Mouse (Mus musculus) heart, embryonic 14.5 days (tissue): Measurements from ENCODE around the gene Angptl4. TPM values are rescaled to one million over a fixed set of nuclear protein-coding genes. Genes with fewer than 3 reads are reported as not detected.

Source experiments
- ATAC-seq: fragments of 200-750 bp; cut with Nextera tagmentation; 2 replicates; pipeline ENCODE4 v1.8.0; 2017; ENCODE audit warnings: low read depth, moderate TSS enrichment; ENCODE audit not compliant: insufficient number of reproducible peaks, insufficient read depth, low FRiP score
- H3K27ac ChIP-seq, 2 experiments: fragments of 200-500 bp in 1 of 2; fragments of 300-500 bp in 1 of 2; sonication (generic) in 1 of 2; replicated peaks in 1 of 2; 2 replicates each; pipeline ENCODE4 v1.5.1; 2012 to 2014; ENCODE audit warnings: low read depth in 2 of 2, low read length in 2 of 2, control low read depth in 1 of 2, mild to moderate bottlenecking in 1 of 2, mixed read lengths in 1 of 2; ENCODE audit not compliant: control insufficient read depth in 1 of 2, insufficient read depth in 1 of 2
- H3K27me3 ChIP-seq: fragments of 300-500 bp; sonication (generic); 2 replicates; pipeline ENCODE4 v1.6.1; 2014; ENCODE audit warnings: mild to moderate bottlenecking, low read length, control low read depth; ENCODE audit not compliant: control insufficient read depth, insufficient read depth
- H3K36me3 ChIP-seq: fragments of 300-500 bp; sonication (generic); 2 replicates; pipeline ENCODE4 v1.6.1; 2014; ENCODE audit warnings: mild to moderate bottlenecking, control low read depth, low read length, mixed read lengths; ENCODE audit not compliant: control insufficient read depth, insufficient read depth
- H3K4me1 ChIP-seq, 2 experiments: fragments of 200-500 bp in 1 of 2; fragments of 300-500 bp in 1 of 2; sonication (generic) in 1 of 2; 2 replicates each; pipeline ENCODE4 v1.6.1; 2012 to 2014; ENCODE audit warnings: low read length in 2 of 2, control low read depth in 1 of 2, mixed read lengths in 1 of 2; ENCODE audit not compliant: control insufficient read depth in 2 of 2, insufficient read depth in 2 of 2
- H3K4me2 ChIP-seq: fragments of 300-500 bp; sonication (generic); 2 replicates; pipeline ENCODE4 v1.6.1; 2014; ENCODE audit warnings: mild to moderate bottlenecking, low read length
- H3K4me3 ChIP-seq, 2 experiments: fragments of 200-500 bp in 1 of 2; fragments of 300-500 bp in 1 of 2; sonication (generic) in 1 of 2; 2 replicates each; pipeline ENCODE4 v1.5.1; 2012 to 2014; ENCODE audit warnings: low read length in 2 of 2, mild to moderate bottlenecking in 2 of 2, control low read depth in 1 of 2, low read depth in 1 of 2, moderate library complexity in 1 of 2; ENCODE audit not compliant: control insufficient read depth in 1 of 2, insufficient read depth in 1 of 2
- H3K9ac ChIP-seq: fragments of 300-500 bp; sonication (generic); 2 replicates; pipeline ENCODE4 v1.6.1; 2014; ENCODE audit warnings: mild to moderate bottlenecking, low read length
- H3K9me3 ChIP-seq: fragments of 300-500 bp; sonication (generic); 2 replicates; pipeline ENCODE4 v1.6.1; 2016; ENCODE audit warnings: low read length, control low read depth; ENCODE audit not compliant: control insufficient read depth
- WGBS: fragments of 180-500 bp; shearing (Covaris S2); extraction: QIAGEN DNeasy Blood & Tissue Kit; methylation state at CpG from one replicate; pipeline ENCODE4 v1.1.7; 2014; 5-methylcytosine and 5-hydroxymethylcytosine counted together
- polyA plus RNA-seq: library from polyadenylated mRNA; unstranded; fragments of >200 nt; fragmentation: Nextera tagmentation; extraction: Ambion mirVana; gene quantifications from 2 replicates; pipeline ENCODE4 v1.2.1, GENCODE M21; 2014

The Angptl4 gene
- polyA plus RNA-seq, 1 experiment from 2014 or later: 16.4 TPM

DNA sequence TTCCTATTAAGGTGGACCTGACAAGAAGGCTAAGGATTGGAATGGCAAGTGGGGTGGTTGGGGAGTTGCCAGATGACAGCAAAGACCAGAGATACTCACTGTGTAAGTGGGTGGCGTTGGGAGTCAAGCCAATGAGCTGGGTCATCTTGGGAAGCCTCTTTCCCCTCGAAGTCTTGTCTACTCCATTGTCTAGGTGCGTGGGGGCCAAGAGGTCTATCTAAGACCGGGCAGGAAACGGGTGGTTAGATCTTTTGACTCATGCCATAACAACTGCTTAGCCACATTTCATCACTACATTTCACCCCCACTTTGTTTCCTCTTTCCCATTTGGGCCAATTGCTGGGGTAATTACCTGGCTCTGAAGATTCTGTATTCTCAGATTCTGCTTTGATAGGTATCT, 1.2 kb downstream of the Angptl4 start:
- peak overlapping the region in 1 of 2 experiments; percentile 39; a peak in 3 of 4 replicates for H3K4me3 ChIP-seq
- WGBS: 80% methylated on average over 5 of the region's 5 CpGs
- peak overlapping the region; percentile 80 for H3K4me2 ChIP-seq
- no peaks in the 10 kb centered on the region for H3K9me3 ChIP-seq
- H3K4me1 ChIP-seq: peaks cover 42 to 59% of the 10 kb centered on the region in 2 experiments
- ATAC-seq: no peak
- peaks cover 25% of the 10 kb centered on the region for H3K36me3 ChIP-seq
- peak overlapping the region in 1 of 2 experiments; percentile 84; a peak in 3 of 4 replicates for H3K27ac ChIP-seq
- peak overlapping the region; percentile 65; the same call in 1 of the 2 replicates for H3K9ac ChIP-seq
- no peaks in the 10 kb centered on the region for H3K27me3 ChIP-seq

DNA sequence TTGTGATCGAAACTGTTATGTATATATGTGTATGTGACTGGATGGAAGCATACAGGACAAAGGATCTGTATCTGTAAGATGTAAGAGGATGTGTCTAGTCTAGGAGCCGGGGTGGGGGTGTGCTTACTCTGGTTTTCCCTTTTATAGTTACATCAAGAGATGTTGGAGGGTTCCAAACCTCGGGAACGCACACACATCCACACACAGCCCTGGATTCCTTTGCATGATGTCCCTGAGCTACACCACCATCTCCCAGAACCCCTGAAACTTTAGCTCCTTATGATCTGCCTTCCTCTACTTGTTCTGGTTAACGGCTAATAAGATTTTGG, 1.7 kb downstream of the Angptl4 start:
- H3K4me2 ChIP-seq: peak overlapping the region; percentile 80
- no peak for ATAC-seq
- H3K9ac ChIP-seq: no peak overlapping the region
- H3K9me3 ChIP-seq: no peaks in the 10 kb centered on the region
- peak overlapping the region in 1 of 2 experiments; percentile 84; a peak in 3 of 4 replicates for H3K27ac ChIP-seq
- peaks cover 42 to 59% of the 10 kb centered on the region in 2 experiments for H3K4me1 ChIP-seq
- peaks cover 30% of the 10 kb centered on the region for H3K36me3 ChIP-seq
- peak overlapping the region in 1 of 2 experiments; percentile 39; a peak in 2 of 4 replicates for H3K4me3 ChIP-seq
- WGBS: 91% methylated on average over 5 of the region's 5 CpGs
- no peaks in the 10 kb centered on the region for H3K27me3 ChIP-seq

DNA sequence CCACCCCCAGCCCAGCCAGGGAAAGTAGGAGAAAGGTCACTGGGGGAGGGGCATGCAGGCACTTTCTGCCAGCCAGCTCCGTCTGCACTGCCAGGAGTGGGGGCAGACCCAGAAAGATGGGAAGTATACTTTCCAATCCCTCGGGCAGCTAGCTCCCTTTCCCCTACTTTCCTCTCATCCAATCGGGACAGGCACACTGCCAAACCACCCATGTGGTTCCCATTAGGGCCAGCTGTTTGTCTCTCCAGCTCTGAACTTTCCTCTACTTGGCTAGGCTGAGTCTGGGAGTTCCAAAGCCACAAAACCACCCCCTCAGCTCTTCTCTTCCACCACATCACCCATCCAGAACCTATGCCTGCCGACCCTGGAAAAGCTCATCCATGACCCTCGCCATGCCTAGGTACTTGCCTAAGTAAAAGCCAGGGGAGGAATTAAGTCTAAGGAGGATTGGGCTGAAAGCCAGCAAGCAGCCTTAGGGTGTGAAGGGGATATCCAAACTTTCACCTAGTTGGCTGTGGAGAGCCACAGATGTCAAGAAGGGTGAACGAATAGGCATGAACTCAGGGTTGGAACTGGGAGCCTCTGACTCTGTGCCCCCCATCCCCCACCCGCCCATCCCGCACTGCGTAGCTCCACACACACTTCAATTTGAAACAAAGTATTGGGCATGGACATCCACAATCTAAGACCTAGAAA, 2.2 kb downstream of the Angptl4 start:
- Histone ChIP-seq H3K27me3 (no peaks in the 10 kb centered on the region), H3K4me3 (peak overlapping the region; percentile 14 to 39; a peak in 3 of 4 replicates), H3K27ac (peak overlapping the region; percentile 84 to 89), H3K4me2 (peak overlapping the region; percentile 80), H3K4me1 (peaks cover 42 to 59% of the 10 kb centered on the region in 2 experiments), H3K9me3 (no peaks in the 10 kb centered on the region), H3K36me3 (peaks cover 32% of the 10 kb centered on the region), H3K9ac (peak overlapping the region; percentile 58)
- ATAC-seq: peak; percentile 83
- 38% methylated on average over 9 of the region's 9 CpGs for WGBS

DNA sequence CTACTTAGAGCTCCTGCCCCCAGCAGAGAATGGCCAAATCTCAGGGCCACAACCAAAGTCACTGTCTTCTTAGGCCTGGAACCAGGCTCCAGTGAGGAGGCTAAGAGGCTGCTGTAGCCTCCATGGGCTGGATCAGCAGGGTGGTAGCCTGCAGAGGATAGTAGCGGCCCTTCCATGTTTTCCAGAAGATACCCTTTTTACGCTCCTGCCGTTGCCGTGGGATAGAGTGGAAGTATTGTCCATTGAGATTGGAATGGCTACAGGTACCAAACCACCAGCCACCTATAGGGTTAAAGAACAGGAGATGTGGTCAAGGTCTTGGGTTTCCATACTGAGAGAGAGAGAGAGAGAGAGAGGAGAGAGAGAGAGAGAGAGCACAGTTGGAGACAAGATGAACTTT, 6.3 kb downstream of the Angptl4 start:
- Histone ChIP-seq H3K9ac (no peak overlapping the region), H3K4me1 (peaks cover 18 to 22% of the 10 kb centered on the region in 2 experiments), H3K4me2 (no peak overlapping the region), H3K27me3 (no peaks in the 10 kb centered on the region), H3K4me3 (no peak overlapping the region), H3K9me3 (no peaks in the 10 kb centered on the region), H3K27ac (no peak overlapping the region), H3K36me3 (peaks cover 32% of the 10 kb centered on the region)
- no peak for ATAC-seq
- 96% methylated on average over 4 of the region's 4 CpGs for WGBS

DNA sequence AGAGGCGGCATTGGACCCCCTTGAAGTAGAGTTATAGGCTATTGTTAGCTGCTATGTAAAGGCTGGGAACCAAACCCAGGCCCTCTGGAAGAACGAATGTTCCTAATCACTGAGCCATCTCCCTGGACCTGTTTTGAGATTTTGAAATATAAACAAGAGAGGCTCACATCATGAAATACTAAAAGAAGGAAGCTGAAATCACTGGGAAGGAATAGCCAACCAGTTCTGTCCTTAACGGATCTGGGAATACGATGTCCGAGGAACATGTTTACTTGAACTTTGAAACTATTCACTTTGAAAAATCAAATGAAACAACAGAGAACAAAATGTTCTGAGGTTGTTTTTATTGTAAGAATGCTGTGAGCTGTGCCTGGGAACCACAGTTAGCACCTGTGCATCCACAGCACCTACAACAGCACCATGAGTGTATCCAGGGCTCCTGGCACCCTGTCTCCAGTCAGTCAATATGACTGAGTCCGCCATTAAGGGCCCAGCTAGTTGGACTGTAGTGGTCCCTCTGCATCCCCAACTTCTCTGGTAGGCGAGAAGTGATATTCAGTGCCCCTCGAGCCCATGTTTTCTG, 7.0 kb downstream of the Angptl4 start:
- no peak overlapping the region for H3K4me2 ChIP-seq
- peaks cover 13 to 16% of the 10 kb centered on the region in 2 experiments for H3K4me1 ChIP-seq
- ATAC-seq: no peak
- H3K27ac ChIP-seq: no peak overlapping the region
- WGBS: 87% methylated on average over 8 of the region's 8 CpGs
- peaks cover 32% of the 10 kb centered on the region for H3K36me3 ChIP-seq
- H3K9ac ChIP-seq: no peak overlapping the region
- no peak overlapping the region for H3K4me3 ChIP-seq
- H3K27me3 ChIP-seq: no peaks in the 10 kb centered on the region
- H3K9me3 ChIP-seq: no peaks in the 10 kb centered on the region

- Histone ChIP-seq H3K27ac (no peak overlapping the region), H3K27me3 (no peaks in the 10 kb centered on the region), H3K9ac (no peak overlapping the region), H3K4me3 (no peak overlapping the region), H3K4me2 (no peak overlapping the region), H3K36me3 (peaks cover 32% of the 10 kb centered on the region), H3K4me1 (peaks cover 8 to 10% of the 10 kb centered on the region in 2 experiments), H3K9me3 (no peaks in the 10 kb centered on the region)
- no peak for ATAC-seq
- 82% methylated on average over 6 of the region's 6 CpGs for WGBS
Measured at GRCm38 (mm10) chr17:33773871-33774572, 7.6 kb downstream of the Angptl4 start.

- no peaks in the 10 kb centered on the region for H3K9me3 ChIP-seq
- 80% methylated on average over 6 of the region's 6 CpGs for WGBS
- no peak overlapping the region for H3K27ac ChIP-seq
- no peaks in the 10 kb centered on the region for H3K27me3 ChIP-seq
- no peak overlapping the region for H3K9ac ChIP-seq
- peaks cover 2 to 4% of the 10 kb centered on the region in 2 experiments for H3K4me1 ChIP-seq
- peaks cover 32% of the 10 kb centered on the region for H3K36me3 ChIP-seq
- H3K4me2 ChIP-seq: no peak overlapping the region
- ATAC-seq: no peak
- no peak overlapping the region for H3K4me3 ChIP-seq
Measured at GRCm38 (mm10) chr17:33773426-33773825, 8.2 kb downstream of the Angptl4 start.
